Mouse (Mus musculus): ENCODE measurements around the gene Ggt7. TPM values are rescaled to one million over a fixed set of nuclear protein-coding genes. Genes with fewer than 3 reads are reported as not detected.

Ggt7 gene
- polyA plus RNA-seq (2012; rRNA removed): 4.7 and 7.0 TPM in 2 replicates

- Histone ChIP-seq H3K27me3 (ENCODE audit: control insufficient read depth, insufficient read depth, low read length) (no peaks in the 10 kb centered on the region), H3K36me3 (ENCODE audit: control insufficient read depth, insufficient read depth, low read length) (no peaks in the 10 kb centered on the region), H3K27ac (ENCODE audit: insufficient read depth, low read depth, low read length) (peak within 1 kb of the TSS; percentile 19; the same call in 1 of the 2 replicates), H3K4me3 (ENCODE audit: low read depth, low read length) (peak within 1 kb of the TSS; percentile 78), H3K4me1 (ENCODE audit: control insufficient read depth, insufficient read depth, insufficient read length, low read length) (peaks cover 6% of the 10 kb centered on the region)
- TF ChIP-seq CTCF (IDR thresholded peaks at IDR 0.05; ENCODE audit: extremely low read depth, insufficient read length, insufficient replicate concordance, low read depth, low read length): peak; percentile 81
- peak; percentile 46 for TF ChIP-seq POLR2A (IDR thresholded peaks at IDR 0.05; ENCODE audit: low read depth, low read length)
- 2% methylated on average over 70 of the region's 70 CpGs for WGBS
Observed at GRCm38 (mm10) chr2:155517455-155518423, at the start of gene Ggt7, which contains the start of gene Acss2. Ggt7 (minus strand) TSS chr2:155518237. Acss2 (plus strand) TSS chr2:155517948.

GRCm38 (mm10) chr2:155567751-155568150 lies 49.7 kb upstream of the Ggt7 start:
- WGBS: 67% methylated on average over 5 of the region's 5 CpGs
- TF ChIP-seq CTCF (IDR thresholded peaks at IDR 0.05; ENCODE audit: extremely low read depth, insufficient read length, insufficient replicate concordance, low read depth, low read length) (no peak), POLR2A (IDR thresholded peaks at IDR 0.05; ENCODE audit: low read depth, low read length) (no peak)
- no peaks in the 10 kb centered on the region for H3K27me3 ChIP-seq (ENCODE audit: control insufficient read depth, insufficient read depth, low read length)
- H3K4me1 ChIP-seq (ENCODE audit: control insufficient read depth, insufficient read depth, insufficient read length, low read length): peaks cover 9% of the 10 kb centered on the region
- H3K27ac ChIP-seq (ENCODE audit: insufficient read depth, low read depth, low read length): no peak overlapping the region
- peaks cover 56% of the 10 kb centered on the region for H3K36me3 ChIP-seq (ENCODE audit: control insufficient read depth, insufficient read depth, low read length)
- H3K4me3 ChIP-seq (ENCODE audit: low read depth, low read length): no peak overlapping the region

GRCm38 (mm10) chr2:155562934-155563333 lies 44.9 kb upstream of the Ggt7 start:
- H3K27ac ChIP-seq (ENCODE audit: insufficient read depth, low read depth, low read length): no peak overlapping the region
- H3K27me3 ChIP-seq (ENCODE audit: control insufficient read depth, insufficient read depth, low read length): no peaks in the 10 kb centered on the region
- no peak for TF ChIP-seq POLR2A (IDR thresholded peaks at IDR 0.05; ENCODE audit: low read depth, low read length)
- no peak for TF ChIP-seq CTCF (IDR thresholded peaks at IDR 0.05; ENCODE audit: extremely low read depth, insufficient read length, insufficient replicate concordance, low read depth, low read length)
- H3K36me3 ChIP-seq (ENCODE audit: control insufficient read depth, insufficient read depth, low read length): peaks cover 58% of the 10 kb centered on the region
- WGBS: 64% methylated on average over 4 of the region's 4 CpGs
- no peaks in the 10 kb centered on the region for H3K4me1 ChIP-seq (ENCODE audit: control insufficient read depth, insufficient read depth, insufficient read length, low read length)
- no peak overlapping the region for H3K4me3 ChIP-seq (ENCODE audit: low read depth, low read length)

DNA sequence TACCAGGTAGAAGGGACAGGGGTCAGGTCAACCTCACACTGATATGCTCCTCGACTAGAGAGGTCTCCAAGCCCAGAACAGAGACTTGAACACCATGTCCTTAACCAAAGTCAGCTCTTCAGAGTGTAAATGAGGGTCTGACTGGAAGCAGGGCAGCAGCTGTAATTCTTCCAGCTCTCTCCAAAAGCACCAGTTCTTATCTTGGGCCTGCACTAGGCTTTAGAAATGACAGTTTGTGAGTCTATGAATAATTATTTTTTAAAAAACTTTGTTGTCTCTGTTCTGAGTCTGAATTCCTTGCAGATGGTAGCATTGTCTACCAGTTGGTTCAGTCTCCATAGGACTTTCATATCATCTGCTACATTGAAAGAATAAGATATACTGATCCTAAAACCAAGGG lies 44.2 kb upstream of the Ggt7 start:
- no peaks in the 10 kb centered on the region for H3K4me1 ChIP-seq (ENCODE audit: control insufficient read depth, insufficient read depth, insufficient read length, low read length)
- TF ChIP-seq CTCF (IDR thresholded peaks at IDR 0.05; ENCODE audit: extremely low read depth, insufficient read length, insufficient replicate concordance, low read depth, low read length): no peak
- TF ChIP-seq POLR2A (IDR thresholded peaks at IDR 0.05; ENCODE audit: low read depth, low read length): no peak
- H3K27ac ChIP-seq (ENCODE audit: insufficient read depth, low read depth, low read length): no peak overlapping the region
- H3K36me3 ChIP-seq (ENCODE audit: control insufficient read depth, insufficient read depth, low read length): peaks cover 53% of the 10 kb centered on the region
- no peak overlapping the region for H3K4me3 ChIP-seq (ENCODE audit: low read depth, low read length)
- WGBS: 43% methylated on average over 1 of the region's 1 CpGs
- no peaks in the 10 kb centered on the region for H3K27me3 ChIP-seq (ENCODE audit: control insufficient read depth, insufficient read depth, low read length)

GRCm38 (mm10) chr2:155554426-155554985 lies 36.5 kb upstream of the Ggt7 start:
- Histone ChIP-seq H3K4me1 (ENCODE audit: control insufficient read depth, insufficient read depth, insufficient read length, low read length) (no peaks in the 10 kb centered on the region; the same call in 1 of the 2 replicates), H3K27me3 (ENCODE audit: control insufficient read depth, insufficient read depth, low read length) (no peaks in the 10 kb centered on the region), H3K4me3 (ENCODE audit: low read depth, low read length) (no peak overlapping the region), H3K36me3 (ENCODE audit: control insufficient read depth, insufficient read depth, low read length) (peaks cover 13% of the 10 kb centered on the region), H3K27ac (ENCODE audit: insufficient read depth, low read depth, low read length) (no peak overlapping the region)
- TF ChIP-seq POLR2A (IDR thresholded peaks at IDR 0.05; ENCODE audit: low read depth, low read length): no peak
- TF ChIP-seq CTCF (IDR thresholded peaks at IDR 0.05; ENCODE audit: extremely low read depth, insufficient read length, insufficient replicate concordance, low read depth, low read length): no peak
- WGBS: 78% methylated on average over 2 of the region's 2 CpGs

DNA sequence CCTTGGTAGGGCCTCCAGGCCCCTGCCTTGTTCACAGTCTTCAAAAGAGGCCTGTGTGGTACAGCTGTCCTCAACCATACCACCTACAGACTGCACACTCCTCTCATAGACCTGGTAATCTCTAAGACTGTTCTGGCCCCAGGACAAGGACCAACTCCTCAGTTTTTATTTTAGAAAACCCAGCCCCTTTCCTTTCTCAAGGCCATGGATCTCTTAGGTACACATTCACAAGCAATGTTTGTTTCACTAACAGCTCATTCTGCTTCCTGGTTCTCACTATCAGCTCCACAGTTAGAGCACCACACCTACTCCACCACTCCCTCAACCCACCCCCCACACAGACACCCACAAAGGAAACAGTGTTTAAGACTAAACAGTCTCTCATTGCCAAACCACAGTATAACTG lies 34.9 kb upstream of the Ggt7 start:
- TF ChIP-seq POLR2A (IDR thresholded peaks at IDR 0.05; ENCODE audit: low read depth, low read length): no peak
- no peak for TF ChIP-seq CTCF (IDR thresholded peaks at IDR 0.05; ENCODE audit: extremely low read depth, insufficient read length, insufficient replicate concordance, low read depth, low read length)

DNA sequence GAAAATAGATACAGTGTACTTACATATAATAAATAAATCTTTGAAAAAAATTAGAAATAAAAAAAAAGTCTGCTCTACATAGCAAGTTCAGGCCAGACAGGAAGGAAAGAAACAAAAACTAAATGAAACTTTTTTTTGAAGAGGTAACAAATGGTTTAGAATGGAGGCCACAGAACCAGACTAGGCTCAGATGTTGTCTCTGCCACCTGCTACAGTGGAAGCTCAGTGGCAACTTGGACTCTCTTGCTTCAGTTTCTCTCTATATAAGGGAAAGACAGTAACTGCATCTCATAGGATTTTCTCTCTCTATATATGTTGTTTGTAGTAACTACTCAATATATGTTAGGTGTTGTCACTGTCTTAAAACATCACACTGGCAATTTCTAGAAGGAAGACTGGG lies 34.3 kb upstream of the Ggt7 start:
- Histone ChIP-seq H3K36me3 (ENCODE audit: control insufficient read depth, insufficient read depth, low read length) (peaks cover 10% of the 10 kb centered on the region; the same call in 1 of the 2 replicates), H3K27ac (ENCODE audit: insufficient read depth, low read depth, low read length) (peak overlapping the region; percentile 27; the same call in 1 of the 2 replicates)

More for the DNA sequence above, 34.9 kb upstream of the Ggt7 start:
- Histone ChIP-seq H3K36me3 (ENCODE audit: control insufficient read depth, insufficient read depth, low read length) (peaks cover 10% of the 10 kb centered on the region; the same call in 1 of the 2 replicates), H3K4me3 (ENCODE audit: low read depth, low read length) (no peak overlapping the region), H3K27ac (ENCODE audit: insufficient read depth, low read depth, low read length) (peak overlapping the region; percentile 81), H3K27me3 (ENCODE audit: control insufficient read depth, insufficient read depth, low read length) (no peaks in the 10 kb centered on the region), H3K4me1 (ENCODE audit: control insufficient read depth, insufficient read depth, insufficient read length, low read length) (no peaks in the 10 kb centered on the region; the same call in 1 of the 2 replicates)

More for the DNA sequence above, 34.3 kb upstream of the Ggt7 start:
- TF ChIP-seq CTCF (IDR thresholded peaks at IDR 0.05; ENCODE audit: extremely low read depth, insufficient read length, insufficient replicate concordance, low read depth, low read length) (no peak), POLR2A (IDR thresholded peaks at IDR 0.05; ENCODE audit: low read depth, low read length) (no peak)
- Histone ChIP-seq H3K4me1 (ENCODE audit: control insufficient read depth, insufficient read depth, insufficient read length, low read length) (no peaks in the 10 kb centered on the region; the same call in 1 of the 2 replicates), H3K4me3 (ENCODE audit: low read depth, low read length) (no peak overlapping the region), H3K27me3 (ENCODE audit: control insufficient read depth, insufficient read depth, low read length) (no peaks in the 10 kb centered on the region)
